Mouse (Mus musculus): Measurements from ENCODE around the gene Olfr68.
"Not testable (repeated sequence)": the region's sequence is repeated elsewhere in the genome, so short reads cannot be mapped to it uniquely, and the experiment has no call there.

DNA sequence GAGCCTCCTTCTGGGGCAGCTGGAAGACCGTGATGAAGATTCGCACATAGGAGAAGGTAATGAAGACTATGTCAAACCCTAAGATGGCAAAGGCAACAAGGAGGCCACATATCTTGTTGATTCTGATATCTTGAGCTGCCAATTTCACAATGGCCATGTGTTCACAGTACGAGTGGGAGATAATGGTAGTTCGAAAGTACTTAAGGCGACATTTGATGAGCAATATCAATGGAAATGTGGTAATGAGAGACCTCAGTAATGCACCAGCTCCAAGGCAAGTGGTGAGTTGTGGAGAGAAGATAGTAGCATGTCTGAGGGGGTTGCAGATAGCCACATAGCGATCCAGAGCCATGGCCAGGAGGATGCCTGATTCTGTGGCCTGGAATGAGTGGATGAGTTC, 11.8 kb downstream of the Olfr68 start:
- not testable (repeated sequence) for TF ChIP-seq CTCF (IDR thresholded peaks at IDR 0.05; ENCODE audit: borderline replicate concordance, extremely low read depth, insufficient read depth, insufficient read length); POLR2A (IDR thresholded peaks at IDR 0.05; ENCODE audit: borderline replicate concordance, extremely low read depth, insufficient read depth, insufficient read length, poor library complexity, severe bottlenecking)

Measured in brain, embryonic 14.5 days (tissue).